8 mouse cellular contexts compared by ENCODE assay signal in genomic region chr13:21717397-21718357, GRCm38 (mm10). TPM values are rescaled to one million over a fixed set of nuclear protein-coding genes. Genes with fewer than 3 reads are reported as not detected.
DNase-seq lines count a peak whose midpoint lies in the region; ATAC-seq and TF ChIP-seq lines count a peak whose summit lies in the region.
"Not testable (repeated sequence)": the region's sequence is repeated elsewhere in the genome, so short reads cannot be mapped to it uniquely, and the experiment has no call there.

Gene Hist1h3h, plus strand, starts transcription at chr13:21717659.

- not testable (repeated sequence) for TF ChIP-seq POLR2A in kidney, adult 2 months (IDR thresholded peaks at IDR 0.05; ENCODE audit: low read depth, low read length)

- DNase-seq in 3134 (ENCODE audit: extremely low read depth, insufficient read length, low spot score): peak; percentile 90
- peak; percentile 81 to 84 for DNase-seq in adrenal gland, postnatal 36 days
- peak; percentile 87 for DNase-seq in heart, adult 18-20 months
- peak; percentile 81 for DNase-seq in kidney, adult 2 months
- DNase-seq in limb, embryonic 11.5 days (ENCODE audit: low spot score): peak; percentile 90
- peak; percentile 86 for DNase-seq in spleen, adult 12 weeks (ENCODE audit: low spot score)

- ATAC-seq in embryonic facial prominence, embryonic 12.5 days (ENCODE audit: insufficient number of reproducible peaks, insufficient read depth, low FRiP score, low TSS enrichment): peak; percentile 36; the same call in 1 of the 2 replicates
- ATAC-seq in limb, embryonic 11.5 days (ENCODE audit: insufficient number of reproducible peaks, low FRiP score, low TSS enrichment, low read depth): peak; percentile 31; the same call in 1 of the 2 replicates
- ATAC-seq in midbrain, embryonic 13.5 days: peak; percentile 38; the same call in 1 of the 2 replicates

- not testable (repeated sequence) for H3K36me3 ChIP-seq in embryonic facial prominence, embryonic 12.5 days; kidney, adult 2 months (ENCODE audit: control insufficient read depth, insufficient read depth, low read length); limb, embryonic 11.5 days (ENCODE audit: control insufficient read depth, insufficient read depth, low read length); midbrain, embryonic 13.5 days

- H3K4me1 ChIP-seq in embryonic facial prominence, embryonic 12.5 days: peaks cover 28% of the 10 kb centered on the region
- peaks cover 10% of the 10 kb centered on the region for H3K4me1 ChIP-seq in kidney, adult 2 months (ENCODE audit: control insufficient read depth, insufficient read depth, low read length)
- H3K4me1 ChIP-seq in limb, embryonic 11.5 days (ENCODE audit: control insufficient read depth, insufficient read depth, low read length): peaks cover 11% of the 10 kb centered on the region
- H3K4me1 ChIP-seq in midbrain, embryonic 13.5 days (replicated peaks): peaks cover 45% of the 10 kb centered on the region

- peak within 1 kb of the TSS; percentile 85 for H3K4me2 ChIP-seq in embryonic facial prominence, embryonic 12.5 days (replicated peaks)
- peak within 1 kb of the TSS; percentile 77 for H3K4me2 ChIP-seq in limb, embryonic 11.5 days (ENCODE audit: low read depth, severe bottlenecking)
- peak within 1 kb of the TSS; percentile 77 for H3K4me2 ChIP-seq in midbrain, embryonic 13.5 days (replicated peaks)

- H3K4me3 ChIP-seq in embryonic facial prominence, embryonic 12.5 days: peak within 1 kb of the TSS; percentile 49
- H3K4me3 ChIP-seq in kidney, adult 2 months (ENCODE audit: insufficient read depth, low read depth, low read length): peak within 1 kb of the TSS; percentile 43
- peak within 1 kb of the TSS; percentile 43 for H3K4me3 ChIP-seq in limb, embryonic 11.5 days (ENCODE audit: low read depth, low read length)
- peak within 1 kb of the TSS; percentile 49 for H3K4me3 ChIP-seq in midbrain, embryonic 13.5 days (replicated peaks)

- peak within 1 kb of the TSS; percentile 72 for H3K9ac ChIP-seq in embryonic facial prominence, embryonic 12.5 days
- H3K9ac ChIP-seq in limb, embryonic 11.5 days (ENCODE audit: low read length): peak within 1 kb of the TSS; percentile 71
- peak within 1 kb of the TSS; percentile 74 for H3K9ac ChIP-seq in midbrain, embryonic 13.5 days (replicated peaks)

- not testable (repeated sequence) for H3K9me3 ChIP-seq in embryonic facial prominence, embryonic 12.5 days; limb, embryonic 11.5 days (ENCODE audit: control insufficient read depth, low read length); midbrain, embryonic 13.5 days

- TF ChIP-seq CTCF in kidney, adult 2 months (conservative IDR thresholded peaks at IDR 0.05; ENCODE audit: insufficient read depth, insufficient read length, low read depth, low read length): not testable (repeated sequence)

- not testable (repeated sequence) for H3K27me3 ChIP-seq in embryonic facial prominence, embryonic 12.5 days; kidney, adult 2 months (replicated peaks; ENCODE audit: control insufficient read depth, insufficient read depth, low read length); limb, embryonic 11.5 days (ENCODE audit: control insufficient read depth, insufficient read depth, low read length); midbrain, embryonic 13.5 days

- under 1% methylated on average over 26 of the region's 56 CpGs for WGBS in embryonic facial prominence, embryonic 12.5 days
- WGBS in kidney, adult 2 months: 9% methylated on average over 32 of the region's 56 CpGs
- under 1% methylated on average over 27 of the region's 56 CpGs for whole genome bisulfite sequencing in limb, embryonic 11.5 days
- WGBS in midbrain, embryonic 13.5 days: under 1% methylated on average over 27 of the region's 56 CpGs

- H3K27ac ChIP-seq in embryonic facial prominence, embryonic 12.5 days: peak within 1 kb of the TSS; percentile 98
- H3K27ac ChIP-seq in kidney, adult 2 months (ENCODE audit: insufficient read depth, low read depth, low read length): not testable (repeated sequence)
- H3K27ac ChIP-seq in limb, embryonic 11.5 days (replicated peaks; ENCODE audit: low read depth, low read length): peak within 1 kb of the TSS; percentile 97
- peak within 1 kb of the TSS; percentile 96 for H3K27ac ChIP-seq in midbrain, embryonic 13.5 days

RNA-seq across cellular contexts. Expression of gene Hist1h3h, which starts in this region (rescaled TPM):
- total RNA-seq in adrenal gland, postnatal 36 days (2021): 10 to 100 TPM; 68.3 to 81.7 TPM
- polyA plus RNA-seq in embryonic facial prominence, embryonic 12.5 days (2016; fragmentation: Nextera tagmentation; extraction: Ambion mirVana): 17.9 and 30.8 TPM in 2 replicates
- total RNA-seq in heart, adult 18-20 months (2021): 10 to 100 TPM; 11.0 to 14.3 TPM
- polyA plus RNA-seq in kidney, adult 2 months (2012; rRNA removed): 1.1 and 2.2 TPM in 2 replicates
- 13.2 and 15.5 TPM in 2 replicates for polyA plus RNA-seq in limb, embryonic 11.5 days (2014; fragmentation: Nextera tagmentation; extraction: Ambion mirVana)
- polyA plus RNA-seq in midbrain, embryonic 13.5 days (2015; fragmentation: Nextera tagmentation; extraction: Ambion mirVana): 10.8 and 11.5 TPM in 2 replicates

Comparison
In these comparisons a context has a peak if more than half of its experiments do, and no peak if none do; other contexts are left out.
1. RNA of gene Hist1h3h (total RNA-seq): 68.3 to 81.7 TPM in adrenal gland, postnatal 36 days; 11.0 to 14.3 TPM in heart, adult 18-20 months; every median in the first group is over 4 times any median in the second.
2. Peak in every context shown above with its lines, with median percentiles within 50 percentile points of each other: DNase-seq, ATAC-seq, H3K4me2 ChIP-seq, H3K4me3 ChIP-seq and H3K9ac ChIP-seq.